Mouse (Mus musculus) stomach, embryonic 16.5 days (tissue): ENCODE data around the gene Txnrd2. TPM values are rescaled to one million over a fixed set of nuclear protein-coding genes. Genes with fewer than 3 reads are reported as not detected.

Experiments used
- ATAC-seq: fragments of 200-750 bp; cut with Nextera tagmentation; 2 replicates; pipeline ENCODE4 v1.8.0; 2017; ENCODE audit warnings: moderate number of reproducible peaks, moderate TSS enrichment; ENCODE audit not compliant: insufficient read depth, low FRiP score
- H3K27ac ChIP-seq: fragments of 300-500 bp; sonication (generic); 2 replicates; pipeline ENCODE4 v1.5.1; 2014; ENCODE audit warnings: low read length
- H3K27me3 ChIP-seq: fragments of 300-500 bp; sonication (generic); 2 replicates; pipeline ENCODE4 v1.6.1; 2014; ENCODE audit warnings: low read length, control low read depth, mixed read lengths; ENCODE audit not compliant: control insufficient read depth, insufficient read depth
- H3K36me3 ChIP-seq: fragments of 300-500 bp; sonication (generic); 2 replicates; pipeline ENCODE4 v1.6.1; 2014; ENCODE audit warnings: low read length; ENCODE audit not compliant: control insufficient read depth, insufficient read depth
- H3K4me1 ChIP-seq: fragments of 300-500 bp; sonication (generic); 2 replicates; pipeline ENCODE4 v1.6.1; 2014; ENCODE audit warnings: low read length, control low read depth, mixed read lengths; ENCODE audit not compliant: control insufficient read depth, insufficient read depth
- H3K4me2 ChIP-seq: fragments of 300-500 bp; sonication (generic); 2 replicates; pipeline ENCODE4 v1.6.1; 2014; ENCODE audit warnings: low read depth, low read length, mixed read lengths
- H3K4me3 ChIP-seq: fragments of 300-500 bp; sonication (generic); replicated peaks from 2 replicates; pipeline ENCODE4 v1.5.1; 2014; ENCODE audit warnings: mild to moderate bottlenecking, low read length
- H3K9ac ChIP-seq: fragments of 300-500 bp; sonication (generic); 2 replicates; pipeline ENCODE4 v1.6.1; 2014; ENCODE audit warnings: low read length
- H3K9me3 ChIP-seq: fragments of 300-500 bp; sonication (generic); replicated peaks from 2 replicates; pipeline ENCODE4 v1.6.1; 2016; ENCODE audit warnings: low read length, control low read depth; ENCODE audit not compliant: control insufficient read depth
- WGBS: fragments of 180-500 bp; shearing (Covaris S2); extraction: QIAGEN DNeasy Blood & Tissue Kit; methylation state at CpG from one replicate; pipeline ENCODE4 v1.1.7; 2014; 5-methylcytosine and 5-hydroxymethylcytosine counted together
- polyA plus RNA-seq: library from polyadenylated mRNA; unstranded; fragments of >200 nt; fragmentation: Nextera tagmentation; extraction: Ambion mirVana; gene quantifications from 2 replicates; pipeline ENCODE4 v1.2.1, GENCODE M21; 2015

Txnrd2 gene
- polyA plus RNA-seq, 1 experiment from 2014 or later: 23.7 TPM

DNA sequence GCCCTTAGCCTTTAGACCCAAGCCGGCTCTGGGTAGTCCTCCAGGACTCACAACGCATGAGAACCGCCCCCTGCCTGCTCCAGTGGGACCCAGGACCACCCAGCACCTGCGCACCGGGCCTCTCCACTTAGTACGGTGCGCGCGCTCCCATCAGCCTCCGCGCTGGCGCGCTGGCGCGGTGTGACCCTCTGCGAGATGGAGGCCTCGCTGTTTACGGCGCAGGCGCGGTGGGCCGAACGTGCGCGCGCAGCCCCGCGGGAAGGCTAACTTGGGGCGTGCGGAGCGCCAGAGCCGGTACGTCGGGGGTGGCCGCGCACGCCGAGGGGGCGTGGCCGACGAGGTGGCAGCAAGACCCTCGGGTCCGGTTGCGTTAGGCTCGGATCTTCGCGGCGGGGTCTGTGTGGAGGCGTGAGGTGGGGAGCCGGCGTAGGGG, 72.4 kb downstream of the Txnrd2 start, which contains the start of the genes Gnb1l and Rtl10:
TSS of gene Gnb1l (plus strand) at position 156 of the 433 bp plus-strand sequence.
TSS of gene Rtl10 (plus strand) at position 344 of the 433 bp plus-strand sequence.
- Histone ChIP-seq H3K4me1 (peaks cover 10% of the 10 kb centered on the region), H3K36me3 (0 out of 2 replicates have a peak, but pooled peaks cover 3% of the 10 kb centered on the region), H3K27me3 (no peaks in the 10 kb centered on the region), H3K4me2 (peak within 1 kb of the TSS; percentile 75), H3K4me3 (peak within 1 kb of the TSS; percentile 70), H3K9me3 (no peaks in the 10 kb centered on the region), H3K27ac (peak within 1 kb of the TSS; percentile 34), H3K9ac (peak within 1 kb of the TSS; percentile 90)
- ATAC-seq: peak; percentile 97
- under 1% methylated on average over 51 of the region's 51 CpGs for WGBS

GRCm38 (mm10) chr16:18498996-18499395, 72.8 kb downstream of the Txnrd2 start:
- H3K27me3 ChIP-seq: no peaks in the 10 kb centered on the region
- H3K27ac ChIP-seq: no peak overlapping the region
- H3K4me3 ChIP-seq: peak overlapping the region; percentile 70
- 0 out of 2 replicates have a peak, but pooled peaks cover 3% of the 10 kb centered on the region for H3K36me3 ChIP-seq
- peaks cover 10% of the 10 kb centered on the region for H3K4me1 ChIP-seq
- WGBS: under 1% methylated on average over 24 of the region's 24 CpGs
- H3K9me3 ChIP-seq: no peaks in the 10 kb centered on the region
- ATAC-seq: peak; percentile 30; the same call in 1 of the 2 replicates
- H3K9ac ChIP-seq: peak overlapping the region; percentile 90
- H3K4me2 ChIP-seq: peak overlapping the region; percentile 75

DNA sequence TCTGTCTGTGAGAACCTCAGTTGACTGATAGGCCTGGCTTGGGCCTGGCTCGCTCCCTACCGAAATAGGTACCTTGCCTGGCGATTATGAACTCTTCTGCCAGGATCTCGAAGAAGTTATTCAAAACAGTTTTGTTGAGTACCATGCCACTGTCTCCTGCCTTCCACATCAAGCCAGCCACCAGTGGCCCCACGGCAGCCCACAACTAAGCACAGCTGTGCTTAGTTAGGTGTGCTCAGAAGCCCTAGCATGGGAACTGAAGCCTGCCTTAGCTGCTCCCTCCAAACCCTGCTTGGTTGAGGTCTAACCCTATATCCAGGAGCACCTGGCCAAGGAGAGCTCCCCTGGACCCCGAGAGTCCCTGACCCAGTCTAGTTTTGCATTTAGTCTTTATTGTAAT, 75.3 kb downstream of the Txnrd2 start:
- WGBS: 94% methylated on average over 6 of the region's 6 CpGs
- Histone ChIP-seq H3K4me1 (peaks cover 10% of the 10 kb centered on the region), H3K36me3 (0 out of 2 replicates have a peak, but pooled peaks cover 3% of the 10 kb centered on the region), H3K4me2 (no peak overlapping the region), H3K9me3 (no peaks in the 10 kb centered on the region), H3K4me3 (no peak overlapping the region), H3K9ac (no peak overlapping the region), H3K27ac (no peak overlapping the region), H3K27me3 (no peaks in the 10 kb centered on the region)
- ATAC-seq: no peak

GRCm38 (mm10) chr16:18503566-18504342, 77.6 kb downstream of the Txnrd2 start:
- H3K9me3 ChIP-seq: no peaks in the 10 kb centered on the region
- H3K4me2 ChIP-seq: no peak overlapping the region
- ATAC-seq: no peak
- H3K9ac ChIP-seq: 0 out of 2 replicates have a peak overlapping the region, but pooled peaks have one; percentile 10
- WGBS: 77% methylated on average over 14 of the region's 14 CpGs
- H3K4me3 ChIP-seq: no peak overlapping the region
- H3K4me1 ChIP-seq: peaks cover 10% of the 10 kb centered on the region
- no peak overlapping the region for H3K27ac ChIP-seq
- no peaks in the 10 kb centered on the region for H3K27me3 ChIP-seq
- 0 out of 2 replicates have a peak, but pooled peaks cover 3% of the 10 kb centered on the region for H3K36me3 ChIP-seq

DNA sequence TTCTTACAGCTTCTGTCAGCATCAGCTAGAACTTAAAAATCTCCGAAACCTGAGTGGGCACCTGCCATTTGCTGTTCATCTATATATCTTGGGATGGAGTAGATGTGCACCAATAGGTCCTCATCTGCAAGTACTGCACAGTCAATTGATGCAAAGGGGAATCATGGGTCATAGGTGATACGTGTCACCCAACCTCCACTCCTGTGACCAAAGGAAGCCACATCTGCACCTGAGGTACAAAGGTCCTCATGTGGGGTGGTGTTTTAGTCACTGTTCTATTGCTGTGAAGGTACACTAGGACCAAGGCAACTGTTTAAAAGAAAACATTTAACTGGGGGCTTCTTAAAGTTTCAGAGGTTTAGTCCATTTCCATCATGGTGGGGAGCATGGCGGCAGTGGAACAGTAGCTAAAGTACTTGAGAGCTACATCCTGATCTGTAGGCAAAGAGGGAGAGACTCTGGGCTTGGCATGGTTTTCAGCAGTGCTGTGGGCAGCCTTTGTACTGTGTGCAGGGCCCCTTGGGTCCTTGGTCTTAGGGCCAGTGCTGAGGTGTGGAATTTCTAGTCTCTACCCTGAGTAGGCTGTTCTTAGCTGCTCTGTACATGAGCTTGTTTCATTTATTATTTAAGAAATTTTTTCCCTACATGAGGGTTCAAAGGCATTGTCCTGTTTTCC, 80.5 kb downstream of the Txnrd2 start:
- ATAC-seq: no peak

GRCm38 (mm10) chr16:18507200-18507549, 81.0 kb downstream of the Txnrd2 start:
- Histone ChIP-seq H3K9ac (no peak overlapping the region), H3K4me3 (no peak overlapping the region), H3K27ac (no peak overlapping the region), H3K36me3 (no peaks in the 10 kb centered on the region), H3K4me1 (no peaks in the 10 kb centered on the region), H3K9me3 (no peaks in the 10 kb centered on the region), H3K4me2 (no peak overlapping the region), H3K27me3 (no peaks in the 10 kb centered on the region)
- ATAC-seq: no peak
- WGBS: 39% methylated on average over 1 of the region's 1 CpGs

More for the DNA sequence above, 80.5 kb downstream of the Txnrd2 start:
- no peak overlapping the region for H3K4me3 ChIP-seq
- no peak overlapping the region for H3K9ac ChIP-seq
- no peaks in the 10 kb centered on the region for H3K27me3 ChIP-seq
- 0 out of 2 replicates have a peak, but pooled peaks cover 3% of the 10 kb centered on the region for H3K36me3 ChIP-seq
- no peaks in the 10 kb centered on the region for H3K9me3 ChIP-seq
- H3K4me2 ChIP-seq: no peak overlapping the region
- H3K4me1 ChIP-seq: no peaks in the 10 kb centered on the region
- 92% methylated on average over 3 of the region's 3 CpGs for WGBS
- H3K27ac ChIP-seq: no peak overlapping the region

DNA sequence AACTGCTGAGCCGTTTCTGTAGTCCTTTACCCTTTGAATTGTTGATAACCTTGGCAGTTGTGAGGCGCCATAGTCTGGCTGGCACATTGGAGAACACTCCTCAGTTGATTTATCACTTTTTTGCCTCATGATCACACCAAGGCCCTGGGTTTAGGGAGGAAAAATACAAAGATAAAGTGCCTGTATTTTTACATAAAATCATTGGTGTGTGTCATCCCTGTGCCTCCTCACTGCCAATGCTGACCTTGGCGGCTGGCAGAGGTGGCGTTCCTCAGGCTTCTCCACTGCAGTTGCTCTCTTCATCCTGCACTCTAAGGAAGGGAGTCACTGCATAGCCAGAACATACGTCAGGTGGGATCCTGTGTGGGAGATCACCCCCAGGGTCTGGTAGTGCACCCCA, 85.6 kb downstream of the Txnrd2 start:
- ATAC-seq: no peak
- Histone ChIP-seq H3K9me3 (no peaks in the 10 kb centered on the region), H3K4me1 (peaks cover 3% of the 10 kb centered on the region; the same call in 1 of the 2 replicates), H3K36me3 (no peaks in the 10 kb centered on the region), H3K27ac (no peak overlapping the region), H3K4me2 (no peak overlapping the region), H3K27me3 (no peaks in the 10 kb centered on the region), H3K4me3 (no peak overlapping the region), H3K9ac (no peak overlapping the region)
- 86% methylated on average over 5 of the region's 5 CpGs for WGBS

- no peak overlapping the region for H3K9ac ChIP-seq
- peaks cover 3% of the 10 kb centered on the region; the same call in 1 of the 2 replicates for H3K4me1 ChIP-seq
- H3K36me3 ChIP-seq: no peaks in the 10 kb centered on the region
- no peak; the same call in 1 of the 2 replicates for ATAC-seq
- no peak overlapping the region for H3K27ac ChIP-seq
- H3K27me3 ChIP-seq: no peaks in the 10 kb centered on the region
- no peak overlapping the region for H3K4me2 ChIP-seq
- H3K4me3 ChIP-seq: no peak overlapping the region
- no peaks in the 10 kb centered on the region for H3K9me3 ChIP-seq
- 22% methylated on average over 6 of the region's 6 CpGs for WGBS
These were observed 87.3 kb downstream of the Txnrd2 start for GRCm38 (mm10) chr16:18513508-18513907.

DNA sequence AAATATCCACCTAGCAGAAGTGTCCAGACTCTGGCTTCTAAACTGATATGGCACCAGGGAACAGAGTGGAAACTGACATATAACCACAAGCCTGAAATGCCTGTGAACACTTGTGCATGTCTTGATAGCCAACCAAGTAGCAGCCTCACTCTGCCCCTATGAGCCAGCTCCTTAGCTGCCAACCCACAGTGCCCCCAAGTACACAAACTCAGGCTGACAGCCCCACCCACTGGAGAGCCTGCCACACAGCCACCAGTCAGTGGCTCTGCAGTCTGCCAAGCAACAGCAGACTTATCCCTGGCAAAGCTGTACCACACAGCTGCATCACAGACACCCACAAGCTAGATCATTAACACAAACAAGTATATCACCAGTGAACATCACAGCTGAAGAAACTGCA, 91.9 kb downstream of the Txnrd2 start:
- ATAC-seq: no peak
- no peak overlapping the region for H3K4me3 ChIP-seq
- H3K27ac ChIP-seq: no peak overlapping the region
- no peaks in the 10 kb centered on the region for H3K36me3 ChIP-seq
- H3K4me1 ChIP-seq: peaks cover 3% of the 10 kb centered on the region; the same call in 1 of the 2 replicates
- no peak overlapping the region for H3K4me2 ChIP-seq
- H3K9me3 ChIP-seq: no peaks in the 10 kb centered on the region
- no peaks in the 10 kb centered on the region for H3K27me3 ChIP-seq
- no peak overlapping the region for H3K9ac ChIP-seq
